Mouse (Mus musculus): ENCODE results near the gene Rbm33.

The Rbm33 gene

GRCm38 (mm10) chr5:28414076-28414475 lies 97.2 kb downstream of the Rbm33 start:
- DNase-seq = no peak

DNA sequence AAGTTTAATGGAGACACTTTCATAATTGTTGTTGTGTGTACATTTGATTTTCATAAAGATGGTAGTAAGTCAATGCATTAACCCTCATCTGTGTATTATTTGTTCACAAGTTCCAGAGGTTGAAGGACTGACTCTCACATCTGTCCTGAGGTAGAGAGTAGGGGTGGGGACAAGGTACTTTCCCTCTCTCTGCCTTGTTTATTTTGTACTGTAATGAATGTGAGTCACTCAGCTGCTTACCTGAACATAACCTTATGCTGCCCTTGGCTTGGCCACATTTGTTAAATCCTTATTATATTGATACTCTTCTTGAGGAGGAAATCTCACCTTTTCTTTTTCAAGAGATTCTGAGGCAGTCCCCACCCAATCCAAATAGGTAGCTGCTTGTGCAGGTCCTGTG lies 99.1 kb downstream of the Rbm33 start:
- no peak for DNase-seq

DNA sequence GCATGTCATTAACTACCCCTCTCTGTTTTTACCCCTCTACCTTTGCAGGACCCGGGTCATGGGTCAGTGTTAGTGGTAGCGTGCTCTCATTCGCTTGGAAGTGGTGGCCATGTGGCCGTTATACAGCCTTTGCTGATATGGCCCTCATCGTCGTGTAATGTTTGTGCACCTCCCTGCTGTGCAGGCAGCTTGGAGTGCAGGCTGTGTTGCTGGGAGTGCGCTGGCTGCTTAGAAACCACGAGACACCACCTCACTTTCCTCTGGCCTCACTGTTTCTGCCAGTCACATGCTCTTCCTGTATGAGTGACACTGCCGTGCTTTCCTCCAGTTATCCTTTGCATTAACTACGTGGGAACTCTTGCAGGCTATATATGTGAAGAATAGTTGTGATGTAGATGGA lies 101.8 kb downstream of the Rbm33 start:
- no peak for DNase-seq

DNA sequence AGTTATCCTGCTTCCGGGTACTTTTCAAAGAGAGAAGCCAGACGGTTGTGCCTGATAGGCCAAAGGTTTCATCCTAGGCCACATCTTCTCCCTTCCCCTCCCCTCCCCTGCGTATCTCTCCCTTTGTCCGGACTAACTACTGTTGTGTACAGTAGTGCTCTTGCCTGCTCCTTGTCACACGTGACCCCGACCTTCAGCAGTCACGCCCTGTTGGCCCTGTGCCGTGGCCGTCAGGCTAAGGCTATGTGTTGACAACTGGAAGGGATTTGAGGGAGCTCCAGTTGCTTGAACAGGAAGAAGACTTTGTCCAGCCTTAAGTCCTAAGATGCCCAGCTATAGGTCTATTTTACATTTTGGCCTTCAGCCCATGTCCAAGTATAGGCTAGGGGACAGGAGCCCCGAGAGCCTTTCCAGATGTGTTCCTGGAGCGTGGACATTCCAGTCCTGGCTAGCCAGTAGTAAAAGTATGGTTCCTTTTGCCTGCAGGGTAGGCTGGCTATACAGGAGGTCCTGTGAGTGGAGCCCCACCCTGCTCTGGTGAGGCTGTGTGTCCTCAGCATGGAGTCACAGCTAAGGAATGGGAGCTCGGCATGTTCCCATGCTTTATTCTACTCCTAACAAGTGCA lies 102.8 kb downstream of the Rbm33 start:
- no peak for DNase-seq

- no peak for DNase-seq
Observed at GRCm38 (mm10) chr5:28423781-28424180, 106.9 kb downstream of the Rbm33 start.

DNA sequence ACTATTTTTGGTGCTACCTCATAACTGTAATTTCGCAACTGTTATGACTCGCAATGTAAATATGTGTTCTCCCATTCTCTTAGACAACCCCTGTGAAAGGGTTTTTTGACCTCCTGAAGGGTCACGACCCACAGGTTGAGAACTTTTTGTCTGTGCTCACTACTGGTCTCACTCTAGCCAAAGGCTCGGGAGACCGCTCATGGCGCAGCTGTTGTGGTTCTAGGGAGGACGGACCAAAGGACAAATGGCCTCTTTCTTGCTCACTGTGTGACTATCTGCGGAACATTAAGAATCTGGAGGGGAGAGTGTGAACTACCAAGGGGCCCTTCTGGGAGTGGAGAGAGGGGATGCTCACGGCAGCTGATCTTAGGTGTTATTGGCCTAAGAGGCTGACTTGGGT lies 109.0 kb downstream of the Rbm33 start:
- DNase-seq = no peak

GRCm38 (mm10) chr5:28450126-28450890 lies 133.4 kb downstream of the Rbm33 start:
- no peak for DNase-seq

- peak; percentile 80 for DNase-seq
Observed at GRCm38 (mm10) chr5:28451053-28451638, 134.2 kb downstream of the Rbm33 start.

DNA sequence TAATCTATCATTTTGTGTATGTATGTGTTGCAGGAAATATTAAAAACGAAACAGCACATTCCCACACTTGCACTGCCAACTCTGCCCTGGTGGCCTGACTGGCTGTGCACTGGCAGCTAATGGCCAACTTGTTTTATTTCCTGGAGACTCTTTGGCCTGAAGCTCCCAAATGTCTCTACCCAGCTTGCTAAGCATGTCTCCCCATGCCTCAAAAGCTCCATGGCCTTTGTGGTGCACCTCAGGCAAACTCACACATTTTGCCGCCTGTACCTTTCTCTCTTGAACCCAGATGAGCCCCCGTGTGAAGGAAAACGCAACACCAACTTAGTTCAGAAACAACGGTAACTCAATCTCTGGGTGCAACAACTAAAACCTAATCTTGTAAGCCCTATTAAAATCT lies 136.2 kb downstream of the Rbm33 start:
- no peak for DNase-seq

DNA sequence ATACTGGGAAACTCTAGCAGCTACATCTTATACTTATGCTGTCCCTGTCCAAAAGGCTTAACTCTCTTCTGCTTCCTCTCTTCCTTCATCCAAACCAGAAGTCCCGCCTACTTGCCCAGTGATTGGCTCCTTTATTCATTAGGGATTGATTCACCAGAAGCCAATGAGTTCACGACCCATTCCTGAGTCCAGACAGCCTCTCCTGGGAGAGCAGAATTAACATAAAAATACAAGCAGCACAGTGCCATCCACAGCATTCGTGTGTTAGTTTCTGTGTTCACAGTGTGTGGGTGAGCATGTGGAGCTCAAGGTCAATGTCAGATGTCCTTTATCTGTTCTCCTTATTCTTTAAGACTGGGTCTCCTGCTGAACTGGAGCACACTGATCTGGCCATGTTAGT lies 136.6 kb downstream of the Rbm33 start:
- DNase-seq = no peak

DNA sequence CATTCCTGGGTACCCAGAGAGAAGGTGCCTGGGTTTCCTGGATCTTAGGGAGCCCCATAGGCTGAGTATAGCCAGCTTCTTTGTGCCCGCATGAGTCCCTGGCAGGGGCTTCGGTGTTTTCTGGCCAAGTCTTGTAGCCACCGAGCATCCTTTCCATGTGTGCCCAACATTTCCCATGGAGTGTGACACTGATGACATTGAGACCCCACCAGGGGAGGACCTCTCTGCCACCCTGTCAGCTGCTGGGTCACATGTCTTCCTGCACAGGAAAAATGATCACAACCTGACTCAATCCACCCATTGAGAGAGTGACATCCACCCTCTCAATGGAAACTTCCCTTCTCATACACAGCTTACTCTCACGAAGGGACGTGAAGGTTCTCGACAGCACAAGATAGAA lies 137.6 kb downstream of the Rbm33 start:
- DNase-seq = no peak

DNA sequence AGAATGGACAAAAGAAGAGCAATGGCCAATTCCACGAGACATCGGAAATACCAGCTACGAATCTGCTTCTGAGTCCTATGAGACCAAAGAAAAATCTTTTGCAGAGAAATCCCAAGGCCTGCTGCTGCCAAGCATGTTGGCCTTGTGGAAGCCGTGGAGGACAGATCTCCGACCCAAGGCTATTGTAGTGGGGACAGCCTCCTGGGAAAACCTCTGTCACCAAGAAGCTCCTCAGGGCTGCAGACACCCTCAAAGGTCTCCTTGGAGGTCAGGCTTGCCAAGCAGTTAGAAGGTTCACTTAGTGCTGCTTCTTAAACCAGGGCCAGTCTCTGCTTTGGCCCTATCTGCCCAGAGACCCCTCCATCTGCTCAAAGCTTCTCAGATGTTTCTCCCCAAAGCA lies 138.8 kb downstream of the Rbm33 start:
- no peak for DNase-seq

- no peak for DNase-seq
Observed at GRCm38 (mm10) chr5:28456366-28456765, 139.4 kb downstream of the Rbm33 start.

GRCm38 (mm10) chr5:28457921-28458641 lies 141.2 kb downstream of the Rbm33 start:
- DNase-seq = no peak

DNA sequence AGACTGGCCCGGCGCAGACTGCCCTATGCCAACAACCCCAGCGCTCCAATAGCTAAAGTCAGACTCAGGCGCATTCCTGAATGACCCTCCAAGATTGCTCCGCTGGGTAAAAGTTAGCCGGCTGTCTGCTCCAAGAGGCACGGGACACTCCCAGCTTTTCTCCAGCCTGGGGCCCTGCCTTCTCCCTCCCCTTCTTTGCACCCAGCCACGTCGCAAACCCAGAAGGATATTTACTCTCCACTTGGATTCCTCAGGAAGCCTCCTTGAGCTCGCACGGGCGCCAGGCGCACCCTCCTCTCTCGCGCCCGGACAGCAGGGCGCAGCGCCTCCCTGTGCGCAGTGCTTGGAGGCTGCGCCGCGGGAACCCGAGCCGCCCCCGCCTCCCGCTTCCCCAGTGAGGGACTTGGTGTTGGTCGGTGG lies 141.9 kb downstream of the Rbm33 start:
- DNase-seq = no peak

- DNase-seq = no peak
Observed at GRCm38 (mm10) chr5:28459456-28460225, 142.7 kb downstream of the Rbm33 start.

GRCm38 (mm10) chr5:28460556-28461350 lies 143.8 kb downstream of the Rbm33 start:
- no peak for DNase-seq

- DNase-seq = no peak
Observed at GRCm38 (mm10) chr5:28461376-28461775, 144.5 kb downstream of the Rbm33 start.

- DNase-seq = peak; percentile 38
Observed at GRCm38 (mm10) chr5:28462741-28463590, 146.0 kb downstream of the Rbm33 start.

- peak; percentile 88 for DNase-seq
Observed at GRCm38 (mm10) chr5:28463656-28464055, 146.7 kb downstream of the Rbm33 start.
